14 mouse cellular contexts compared by ENCODE assay signal in the genomic region with DNA sequence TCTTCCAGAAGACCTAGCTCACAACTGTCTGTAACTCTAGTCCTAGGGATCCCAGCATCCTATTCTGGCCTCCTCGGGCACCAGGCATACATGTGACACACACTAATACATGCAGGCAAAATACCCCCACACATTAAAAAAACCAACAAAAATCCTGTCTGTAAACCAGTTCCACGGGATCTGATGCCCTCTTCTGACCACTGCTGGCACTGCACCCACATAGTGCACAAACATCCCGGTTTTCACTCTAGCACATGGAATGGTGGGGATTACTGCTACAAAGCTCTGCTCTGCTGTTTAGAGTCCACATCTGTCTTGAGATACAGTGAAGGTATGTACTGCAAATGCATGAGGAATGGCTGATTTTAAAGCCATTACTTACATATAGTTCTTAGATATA. TPM values are rescaled to one million over a fixed set of nuclear protein-coding genes. Genes with fewer than 3 reads are reported as not detected.
DNase-seq lines count a peak whose midpoint lies in the region; ATAC-seq and TF ChIP-seq lines count a peak whose summit lies in the region.
"Had no signal": no experiment of that assay in that cellular context is flagged by ENCODE, and none has a peak within 500 bp of the region (broad histone marks: within the 10 kb centered on the region; RNA-seq: fewer than 3 reads in every experiment).

No protein-coding gene starts in this region.

- H3K27ac ChIP-seq in hindbrain, postnatal 0 days, result no peak overlapping the region
- no peak overlapping the region for H3K27ac ChIP-seq in hindbrain, embryonic 12.5 days
- peak overlapping the region; percentile 72 for H3K27ac ChIP-seq in brown adipose tissue, adult 24 weeks (replicated peaks; ENCODE audit: low read depth, low read length)
- H3K27ac ChIP-seq: embryonic facial prominence, embryonic 12.5 days; forebrain, embryonic 12.5 days had no signal

- TF ChIP-seq CTCF in hindbrain, postnatal 0 days (IDR thresholded peaks at IDR 0.05; ENCODE audit: low read depth), result peak; percentile 46
- TF ChIP-seq CTCF in lung, adult 2 months (IDR thresholded peaks at IDR 0.05; ENCODE audit: insufficient read depth, low read length), result 0 out of 2 replicates have a peak, but pooled peaks have one; percentile 16

- no peak overlapping the region for H3K4me2 ChIP-seq in hindbrain, postnatal 0 days (ENCODE audit: low read depth, low read length)
- H3K4me2 ChIP-seq in hindbrain, embryonic 12.5 days (replicated peaks), result no peak overlapping the region
- H3K4me2 ChIP-seq: embryonic facial prominence, embryonic 12.5 days; forebrain, embryonic 12.5 days had no signal

- H3K4me1 ChIP-seq in hindbrain, postnatal 0 days (ENCODE audit: insufficient read depth, low read length), result no peaks in the 10 kb centered on the region; the same call in 1 of the 2 replicates
- H3K4me1 ChIP-seq in hindbrain, embryonic 12.5 days, result peaks cover 11% of the 10 kb centered on the region
- H3K4me1 ChIP-seq in lung, adult 2 months (ENCODE audit: control insufficient read depth, insufficient read depth, low read length), result peaks cover 5% of the 10 kb centered on the region
- H3K4me1 ChIP-seq in brown adipose tissue, adult 24 weeks (ENCODE audit: control insufficient read depth, insufficient read depth, insufficient read length, low read length), result peaks cover 14% of the 10 kb centered on the region
- H3K4me1 ChIP-seq: embryonic facial prominence, embryonic 12.5 days had no signal

- H3K9ac ChIP-seq in hindbrain, postnatal 0 days (replicated peaks; ENCODE audit: low read length), result no peak overlapping the region
- H3K9ac ChIP-seq in hindbrain, embryonic 12.5 days, result no peak overlapping the region
- H3K9ac ChIP-seq: embryonic facial prominence, embryonic 12.5 days; forebrain, embryonic 12.5 days had no signal

- H3K9me3 ChIP-seq in hindbrain, postnatal 0 days (ENCODE audit: low read length), result no peaks in the 10 kb centered on the region
- no peaks in the 10 kb centered on the region for H3K9me3 ChIP-seq in hindbrain, embryonic 12.5 days (replicated peaks)
- H3K9me3 ChIP-seq: embryonic facial prominence, embryonic 12.5 days had no signal

- 93% methylated on average over 3 of the region's 3 CpGs for WGBS in hindbrain, postnatal 0 days
- WGBS in hindbrain, embryonic 12.5 days, result 92% methylated on average over 3 of the region's 3 CpGs
- 93% methylated on average over 3 of the region's 3 CpGs for WGBS in lung, adult 2 months

- DNase-seq in hindbrain, postnatal 0 days (ENCODE audit: low spot score), result no peak
- no peak for DNase-seq in lung, adult 2 months
- DNase-seq in lung, postnatal 10 days, result no peak
- DNase-seq in ES-CJ7 (ENCODE audit: low read depth, low spot score), result peak; percentile 42
- no peak for DNase-seq in adrenal gland, postnatal 10 days
- no peak for DNase-seq in adrenal gland, adult 18-20 months (ENCODE audit: low spot score in 2 of 2)
- DNase-seq: heart, postnatal 14 days; lung, postnatal 36 days; midbrain, embryonic 14.5 days; spleen, adult 18-20 months had no signal

- TF ChIP-seq POLR2A in lung, adult 2 months (IDR thresholded peaks at IDR 0.05; ENCODE audit: borderline replicate concordance, extremely low read depth, low read depth, low read length), result no peak

- H3K36me3 ChIP-seq in hindbrain, postnatal 0 days (ENCODE audit: insufficient read depth, low read length), result no peaks in the 10 kb centered on the region
- H3K36me3 ChIP-seq in hindbrain, embryonic 12.5 days, result no peaks in the 10 kb centered on the region
- H3K36me3 ChIP-seq: forebrain, embryonic 12.5 days had no signal

- no peaks in the 10 kb centered on the region for H3K27me3 ChIP-seq in hindbrain, postnatal 0 days (ENCODE audit: insufficient read depth, low read length)
- no peaks in the 10 kb centered on the region for H3K27me3 ChIP-seq in hindbrain, embryonic 12.5 days
- H3K27me3 ChIP-seq: embryonic facial prominence, embryonic 12.5 days; forebrain, embryonic 12.5 days had no signal

- no peak overlapping the region for H3K4me3 ChIP-seq in hindbrain, postnatal 0 days (ENCODE audit: low read length)
- H3K4me3 ChIP-seq in hindbrain, embryonic 12.5 days, result no peak overlapping the region
- H3K4me3 ChIP-seq in lung, adult 2 months (replicated peaks; ENCODE audit: extremely low read depth, low read depth, low read length), result no peak overlapping the region
- no peak overlapping the region for H3K4me3 ChIP-seq in brown adipose tissue, adult 24 weeks (ENCODE audit: insufficient read depth, low read depth, low read length)
- H3K4me3 ChIP-seq: embryonic facial prominence, embryonic 12.5 days; forebrain, embryonic 12.5 days had no signal

- no peak for ATAC-seq in hindbrain, postnatal 0 days
- no peak for ATAC-seq in hindbrain, embryonic 12.5 days (ENCODE audit: low FRiP score)

RNA-seq across cellular contexts. Expression of gene Smarca5, which starts 59.5 kb away (rescaled TPM):
- 22.6 and 27.3 TPM in 2 replicates for total RNA-seq in hindbrain, postnatal 0 days (2014; rRNA removed)
- polyA plus RNA-seq in hindbrain, postnatal 0 days (2015; fragmentation: Nextera tagmentation; extraction: Ambion mirVana), result 39.7 and 43.7 TPM in 2 replicates
- polyA plus RNA-seq in hindbrain, embryonic 12.5 days (2016; fragmentation: Nextera tagmentation; extraction: Ambion mirVana), result 144 and 154 TPM in 2 replicates
- polyA plus RNA-seq in lung, adult 2 months (2012; rRNA removed), result 6.5 and 8.9 TPM in 2 replicates
- 19.9 and 24.5 TPM in 2 replicates for polyA plus RNA-seq in brown adipose tissue, adult 24 weeks (2012; ENCODE audit: insufficient read depth, insufficient read length, missing spikeins)
- 10 to 100 TPM; 62.0 to 63.1 TPM for total RNA-seq in adrenal gland, postnatal 10 days (2021)
- 10 to 100 TPM; 74.5 to 77.2 TPM for total RNA-seq in adrenal gland, adult 18-20 months (2021)
